Mouse (Mus musculus): ENCODE measurements around the gene Gm49630. TPM values are rescaled to one million over a fixed set of nuclear protein-coding genes. Genes with fewer than 3 reads are reported as not detected.
"Not testable (repeated sequence)": the region's sequence is repeated elsewhere in the genome, so short reads cannot be mapped to it uniquely, and the experiment has no call there.

Gm49630 gene
- polyA plus RNA-seq, 1 experiment from 2014 or later, result not detected

DNA sequence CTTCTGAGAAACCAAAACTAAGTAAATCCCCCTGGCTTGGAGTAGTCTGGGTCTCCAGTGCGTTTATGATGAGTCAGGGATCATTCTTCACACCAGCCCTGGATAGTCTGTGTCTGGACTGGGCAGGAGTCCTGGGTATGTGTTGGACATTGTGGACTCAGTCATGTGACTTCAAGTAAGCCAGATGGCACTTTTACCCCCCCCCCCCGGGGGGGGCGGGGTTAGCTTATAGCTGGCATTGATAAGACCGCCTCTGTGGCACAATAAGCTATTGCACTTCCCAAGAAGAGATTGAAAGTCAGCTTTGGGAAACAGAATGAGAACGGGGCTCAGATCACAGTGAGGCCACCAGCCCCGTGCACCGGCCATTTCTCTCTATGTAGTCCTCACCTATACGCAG is 14.2 kb upstream of the Gm49630 start:
- 76% methylated on average over 8 of the region's 8 CpGs for WGBS
- DNase-seq (ENCODE audit: low spot score); H3K9me3 ChIP-seq (replicated peaks); H3K27me3 ChIP-seq (ENCODE audit: low read depth, poor library complexity, severe bottlenecking); H3K4me1 ChIP-seq; H3K4me3 ChIP-seq; H3K36me3 ChIP-seq; H3K27ac ChIP-seq: not testable (repeated sequence)

GRCm38 (mm10) chr17:7385364-7385763 is 13.6 kb upstream of the Gm49630 start, which contains the start of gene Unc93a2:
Unc93a2 (minus strand) TSS chr17:7385464.
- H3K27ac ChIP-seq; H3K4me1 ChIP-seq; DNase-seq (ENCODE audit: low spot score); H3K36me3 ChIP-seq; H3K9me3 ChIP-seq (replicated peaks); H3K4me3 ChIP-seq; H3K27me3 ChIP-seq (ENCODE audit: low read depth, poor library complexity, severe bottlenecking): not testable (repeated sequence)
- WGBS, result 90% methylated on average over 3 of the region's 3 CpGs

DNA sequence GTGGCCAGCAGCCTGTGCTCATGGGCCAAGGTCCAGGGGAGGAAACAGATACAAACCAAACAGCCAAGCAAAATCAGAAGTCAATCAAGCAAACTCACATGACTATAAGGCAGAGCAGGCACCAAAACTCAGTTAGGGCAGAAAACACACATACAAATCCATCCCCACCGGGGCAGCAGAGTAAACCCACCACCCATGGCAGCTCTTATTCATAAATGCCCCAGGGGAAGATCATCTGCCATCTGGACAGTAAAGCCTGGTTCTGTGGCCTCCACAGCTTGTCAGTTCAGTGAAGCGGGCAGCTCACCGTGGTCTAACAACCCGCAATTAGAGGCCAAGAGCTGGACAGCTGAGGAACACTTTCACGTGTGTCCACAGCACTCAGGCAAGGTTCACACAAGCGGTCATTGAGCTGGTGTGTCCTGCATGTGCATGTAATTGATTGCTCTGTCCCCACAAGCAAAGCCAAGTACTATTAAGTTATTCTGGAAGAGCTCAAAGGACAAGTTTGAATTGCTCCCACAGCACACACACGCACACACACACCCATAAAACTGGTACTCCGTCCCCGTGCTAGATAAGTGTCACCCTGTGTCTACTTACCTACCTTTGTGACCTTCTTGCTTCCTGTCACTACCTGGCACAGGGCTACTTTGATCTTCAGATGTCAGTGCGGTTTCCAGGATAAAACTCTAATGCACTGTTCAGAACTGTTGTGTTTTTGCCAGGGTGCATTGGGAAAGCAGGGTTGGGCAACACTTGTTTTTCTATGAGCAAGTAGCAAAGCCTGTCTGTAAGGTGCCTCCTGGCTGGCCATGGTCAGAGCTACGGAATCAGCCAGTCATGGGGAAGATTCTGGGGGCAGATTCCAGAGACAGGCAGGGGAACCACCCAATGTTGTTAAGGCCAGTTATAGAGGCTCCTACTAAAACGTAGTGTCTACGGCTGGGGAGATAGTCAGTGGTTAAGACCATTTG is 11.7 kb upstream of the Gm49630 start:
- not testable (repeated sequence) for H3K27me3 ChIP-seq (ENCODE audit: low read depth, poor library complexity, severe bottlenecking); DNase-seq (ENCODE audit: low spot score); H3K4me1 ChIP-seq; H3K4me3 ChIP-seq; H3K9me3 ChIP-seq (replicated peaks); H3K36me3 ChIP-seq; H3K27ac ChIP-seq
- WGBS, result 81% methylated on average over 12 of the region's 13 CpGs

GRCm38 (mm10) chr17:7382711-7383110 is 10.9 kb upstream of the Gm49630 start:
- not testable (repeated sequence) for DNase-seq (ENCODE audit: low spot score); H3K9me3 ChIP-seq (replicated peaks); H3K4me3 ChIP-seq; H3K27ac ChIP-seq; H3K36me3 ChIP-seq; H3K4me1 ChIP-seq; H3K27me3 ChIP-seq (ENCODE audit: low read depth, poor library complexity, severe bottlenecking)
- 89% methylated on average over 1 of the region's 3 CpGs for WGBS

DNA sequence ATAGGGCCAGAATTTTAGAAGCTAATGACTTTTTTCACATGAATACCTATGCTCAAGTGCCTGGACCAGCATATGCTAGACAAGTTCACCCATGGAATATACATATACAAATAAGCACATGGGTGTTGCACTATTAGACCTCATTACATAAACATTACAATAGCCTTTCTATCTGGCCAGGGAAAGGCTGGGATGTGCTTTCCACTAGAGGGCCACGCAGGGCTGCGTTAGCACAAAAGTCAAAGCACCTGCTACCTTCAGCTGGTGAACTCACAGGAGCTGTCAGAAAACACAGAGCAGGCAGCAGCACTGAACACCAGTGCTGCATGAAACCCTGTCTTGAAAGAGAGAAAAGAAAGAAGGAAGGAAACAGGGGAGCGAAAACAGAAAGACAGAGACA is 6.1 kb upstream of the Gm49630 start:
- H3K4me3 ChIP-seq; H3K36me3 ChIP-seq; H3K27me3 ChIP-seq (ENCODE audit: low read depth, poor library complexity, severe bottlenecking); H3K9me3 ChIP-seq (replicated peaks); DNase-seq (ENCODE audit: low spot score); H3K4me1 ChIP-seq; H3K27ac ChIP-seq: not testable (repeated sequence)
- WGBS, result 70% methylated on average over 3 of the region's 3 CpGs

DNA sequence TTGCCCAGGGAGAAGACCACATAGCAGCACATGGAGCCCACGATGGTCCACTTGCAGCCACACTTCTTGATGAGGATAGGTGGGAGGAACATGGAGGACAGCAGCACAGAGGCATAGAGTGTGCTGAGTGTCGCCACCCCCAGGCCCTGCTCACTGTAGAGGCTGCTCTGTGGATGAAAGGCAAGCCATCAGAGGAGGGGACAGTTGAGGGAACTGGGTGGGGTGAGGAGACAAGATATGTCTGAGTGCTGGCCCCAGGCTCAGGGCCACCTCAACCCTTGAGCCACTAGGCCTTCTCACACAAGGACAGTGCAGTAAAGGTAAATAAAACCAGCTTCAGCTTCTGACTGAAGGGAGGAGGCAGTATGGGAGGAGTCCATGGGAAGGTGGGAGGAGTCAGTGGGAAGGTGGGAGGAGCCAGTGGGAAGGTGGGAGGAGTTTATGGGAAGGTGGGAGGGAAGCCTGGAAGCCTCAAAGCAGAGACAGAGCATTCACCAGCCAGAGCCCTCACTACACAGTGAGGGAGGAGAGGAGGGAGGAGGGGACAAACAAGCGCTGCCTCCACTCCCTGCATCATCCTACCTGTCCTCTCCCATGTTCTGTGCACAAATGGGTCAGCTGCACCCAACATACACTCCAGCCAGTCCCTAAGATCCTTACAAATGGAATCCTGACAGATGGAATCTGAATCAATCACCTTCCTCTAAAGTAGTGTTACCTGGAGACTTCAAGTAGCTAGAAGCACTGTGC is 5.3 kb upstream of the Gm49630 start:
- DNase-seq (ENCODE audit: low spot score); H3K27ac ChIP-seq; H3K9me3 ChIP-seq (replicated peaks); H3K4me3 ChIP-seq; H3K36me3 ChIP-seq; H3K27me3 ChIP-seq (ENCODE audit: low read depth, poor library complexity, severe bottlenecking); H3K4me1 ChIP-seq: not testable (repeated sequence)
- whole genome bisulfite sequencing, result 88% methylated on average over 1 of the region's 3 CpGs

DNA sequence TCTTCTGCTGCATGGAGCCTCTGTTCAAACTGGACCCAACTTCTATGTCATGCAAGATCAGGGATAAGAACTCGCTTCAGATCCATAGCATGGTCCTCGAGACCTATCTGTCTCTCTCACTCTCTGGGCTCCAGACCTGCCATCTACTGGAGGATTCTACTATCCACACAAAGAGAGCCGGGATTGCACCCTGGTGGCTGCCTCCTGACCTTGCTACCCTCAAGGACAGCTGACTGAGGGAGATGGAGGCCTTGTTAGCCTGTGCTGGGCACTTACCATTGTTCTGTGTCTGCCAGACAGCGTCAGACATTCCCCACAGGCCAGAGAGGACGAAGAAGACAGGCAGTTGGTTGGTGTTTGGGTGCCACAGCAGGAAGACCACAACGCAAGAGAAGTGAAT is 2.4 kb downstream of the Gm49630 start:
- 82% methylated on average over 6 of the region's 6 CpGs for WGBS

GRCm38 (mm10) chr17:7366676-7367374 is 5.0 kb downstream of the Gm49630 start:
- DNase-seq (ENCODE audit: low spot score); H3K4me3 ChIP-seq; H3K4me1 ChIP-seq; H3K36me3 ChIP-seq; H3K27ac ChIP-seq; H3K27me3 ChIP-seq (ENCODE audit: low read depth, poor library complexity, severe bottlenecking); H3K9me3 ChIP-seq (replicated peaks): not testable (repeated sequence)
- 68% methylated on average over 5 of the region's 7 CpGs for WGBS

More for the DNA sequence above, 2.4 kb downstream of the Gm49630 start:
- not testable (repeated sequence) for H3K27ac ChIP-seq; H3K36me3 ChIP-seq; H3K4me1 ChIP-seq; H3K4me3 ChIP-seq; H3K27me3 ChIP-seq (ENCODE audit: low read depth, poor library complexity, severe bottlenecking); H3K9me3 ChIP-seq (replicated peaks); DNase-seq (ENCODE audit: low spot score)

DNA sequence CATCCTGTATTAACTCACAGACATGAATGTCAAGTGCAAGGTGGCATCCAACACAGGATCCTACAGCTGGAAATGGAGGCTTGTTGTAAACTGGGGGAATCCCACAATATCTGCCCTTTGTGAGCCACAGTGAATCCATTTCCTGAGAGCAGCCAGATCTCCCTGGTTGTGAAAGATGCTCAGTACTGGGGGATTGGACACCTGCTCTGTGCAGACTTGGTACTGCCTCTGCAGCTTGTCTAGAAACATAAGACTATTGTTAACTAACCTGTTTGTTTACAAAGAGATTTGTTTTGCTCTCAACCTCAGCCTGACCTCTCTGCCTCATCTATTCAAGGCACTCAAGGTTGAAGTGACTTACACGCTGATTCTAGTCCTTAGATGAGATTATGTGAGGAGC is 5.5 kb downstream of the Gm49630 start:
- H3K9me3 ChIP-seq (replicated peaks); H3K27me3 ChIP-seq (ENCODE audit: low read depth, poor library complexity, severe bottlenecking); H3K27ac ChIP-seq; H3K4me1 ChIP-seq; H3K4me3 ChIP-seq; H3K36me3 ChIP-seq; DNase-seq (ENCODE audit: low spot score): not testable (repeated sequence)
- no CpG with 5 or more reads among the region's 1 CpGs for WGBS

DNA sequence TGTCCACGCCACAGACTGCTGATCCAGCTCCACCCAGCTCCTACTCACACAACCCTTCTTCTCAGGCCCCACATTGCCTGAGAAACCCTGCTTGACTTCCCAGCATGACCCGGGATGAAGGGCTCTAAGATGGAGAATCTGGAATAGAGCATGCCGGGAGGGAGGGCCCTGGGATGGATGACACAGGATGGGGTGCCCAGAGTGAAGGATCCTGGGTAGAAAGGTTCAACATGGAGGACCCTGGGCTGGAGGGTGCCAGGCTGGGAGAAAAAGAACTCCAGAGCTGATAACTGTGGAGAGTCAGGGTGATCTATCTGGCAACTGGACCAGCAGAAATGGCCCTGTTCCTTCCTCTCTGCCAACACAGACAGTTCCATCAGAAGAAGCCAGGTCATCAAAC is 6.2 kb downstream of the Gm49630 start:
- not testable (repeated sequence) for H3K4me3 ChIP-seq
- WGBS, result no CpG with 5 or more reads among the region's 3 CpGs

GRCm38 (mm10) chr17:7360749-7361465 is 10.9 kb downstream of the Gm49630 start:
- DNase-seq (ENCODE audit: low spot score); H3K27ac ChIP-seq; H3K4me1 ChIP-seq; H3K27me3 ChIP-seq (ENCODE audit: low read depth, poor library complexity, severe bottlenecking); H3K4me3 ChIP-seq; H3K36me3 ChIP-seq; H3K9me3 ChIP-seq (replicated peaks): not testable (repeated sequence)
- 90% methylated on average over 9 of the region's 9 CpGs for WGBS

More for the DNA sequence above, 6.2 kb downstream of the Gm49630 start:
- not testable (repeated sequence) for H3K27ac ChIP-seq; H3K27me3 ChIP-seq (ENCODE audit: low read depth, poor library complexity, severe bottlenecking); H3K36me3 ChIP-seq; H3K9me3 ChIP-seq (replicated peaks); DNase-seq (ENCODE audit: low spot score); H3K4me1 ChIP-seq

DNA sequence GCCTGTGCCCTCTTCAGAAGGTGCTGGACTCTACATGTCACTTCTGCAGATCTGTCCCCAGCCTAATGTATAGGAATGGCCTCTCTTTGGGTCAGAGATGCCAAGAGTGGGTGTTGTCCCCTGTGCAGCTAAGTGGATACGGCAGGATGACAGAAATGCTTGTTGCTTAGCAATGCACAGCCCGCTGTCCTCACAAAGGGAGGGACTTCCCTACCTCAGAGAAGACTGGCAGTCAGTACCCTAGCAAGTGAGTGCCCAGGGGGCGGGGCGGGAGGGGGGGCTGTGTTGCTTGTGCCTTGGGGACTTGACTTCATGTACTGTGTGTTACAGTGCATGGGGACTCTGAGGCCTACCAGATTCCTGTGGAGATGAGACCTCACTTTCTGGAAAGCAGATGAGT is 12.0 kb downstream of the Gm49630 start:
- not testable (repeated sequence) for H3K27ac ChIP-seq; H3K4me3 ChIP-seq; H3K9me3 ChIP-seq (replicated peaks); H3K36me3 ChIP-seq; H3K27me3 ChIP-seq (ENCODE audit: low read depth, poor library complexity, severe bottlenecking); H3K4me1 ChIP-seq; DNase-seq (ENCODE audit: low spot score)
- WGBS, result 90% methylated on average over 4 of the region's 4 CpGs

Data from limb, embryonic 10.5 days (tissue).